31 mouse cellular contexts compared by ENCODE assay signal in genomic region chr14:37005865-37006264, GRCm38 (mm10). TPM values are rescaled to one million over a fixed set of nuclear protein-coding genes. Genes with fewer than 3 reads are reported as not detected.
A peak's percentile ranks its signal among the peaks of the same experiment; 100 is the strongest.
DNase-seq lines count a peak whose midpoint lies in the region; ATAC-seq lines count a peak whose summit lies in the region.
"Had no signal": no experiment of that assay in that cellular context is flagged by ENCODE, and none has a peak within 500 bp of the region (broad histone marks: within the 10 kb centered on the region; RNA-seq: fewer than 3 reads in every experiment).

No protein-coding gene starts in this region.

- 32% methylated on average over 3 of the region's 3 CpGs for WGBS in forebrain, embryonic 12.5 days
- 32% methylated on average over 3 of the region's 3 CpGs for WGBS in forebrain, embryonic 10.5 days
- 41% methylated on average over 3 of the region's 3 CpGs for WGBS in forebrain, embryonic 14.5 days

- H3K4me1 ChIP-seq in forebrain, embryonic 12.5 days: peaks cover 7% of the 10 kb centered on the region; the same call in 1 of the 2 replicates
- peaks cover 24% of the 10 kb centered on the region for H3K4me1 ChIP-seq in forebrain, embryonic 10.5 days
- peaks cover 7% of the 10 kb centered on the region for H3K4me1 ChIP-seq in forebrain, embryonic 14.5 days (ENCODE audit: control insufficient read depth, insufficient read depth, low read length)
- H3K4me1 ChIP-seq: heart, embryonic 12.5 days; limb, embryonic 13.5 days; liver, embryonic 13.5 days; megakaryocyte, embryonic 14.5 days; neural tube, embryonic 12.5 days had no signal

- H3K4me2 ChIP-seq in forebrain, embryonic 12.5 days: no peak overlapping the region
- no peak overlapping the region for H3K4me2 ChIP-seq in forebrain, embryonic 14.5 days (ENCODE audit: low read length)
- H3K4me2 ChIP-seq: heart, embryonic 12.5 days; limb, embryonic 13.5 days; liver, embryonic 13.5 days; lung, embryonic 14.5 days; neural tube, embryonic 12.5 days had no signal

- H3K9ac ChIP-seq in forebrain, embryonic 12.5 days: no peak overlapping the region
- H3K9ac ChIP-seq in forebrain, embryonic 14.5 days (ENCODE audit: low read length): no peak overlapping the region
- H3K9ac ChIP-seq: heart, embryonic 12.5 days; limb, embryonic 13.5 days; liver, embryonic 13.5 days; lung, embryonic 14.5 days; neural tube, embryonic 12.5 days had no signal

- H3K9me3 ChIP-seq in forebrain, embryonic 12.5 days: no peaks in the 10 kb centered on the region
- H3K9me3 ChIP-seq in forebrain, embryonic 10.5 days: no peaks in the 10 kb centered on the region
- no peaks in the 10 kb centered on the region for H3K9me3 ChIP-seq in forebrain, embryonic 14.5 days (replicated peaks; ENCODE audit: control insufficient read depth, low read length)
- H3K9me3 ChIP-seq: heart, embryonic 12.5 days; limb, embryonic 13.5 days; liver, embryonic 13.5 days; neural tube, embryonic 12.5 days had no signal

- no peaks in the 10 kb centered on the region for H3K36me3 ChIP-seq in forebrain, embryonic 12.5 days (replicated peaks)
- no peaks in the 10 kb centered on the region for H3K36me3 ChIP-seq in forebrain, embryonic 10.5 days (replicated peaks)
- no peaks in the 10 kb centered on the region for H3K36me3 ChIP-seq in forebrain, embryonic 14.5 days (ENCODE audit: control insufficient read depth, insufficient read depth, low read length)
- H3K36me3 ChIP-seq: heart, embryonic 12.5 days; limb, embryonic 13.5 days; liver, embryonic 13.5 days; neural tube, embryonic 12.5 days had no signal

- no peak overlapping the region for H3K4me3 ChIP-seq in forebrain, embryonic 12.5 days (replicated peaks)
- no peak overlapping the region for H3K4me3 ChIP-seq in forebrain, embryonic 10.5 days
- H3K4me3 ChIP-seq in forebrain, embryonic 14.5 days (ENCODE audit: low read depth, low read length): no peak overlapping the region
- H3K4me3 ChIP-seq: heart, embryonic 12.5 days; limb, embryonic 13.5 days; liver, embryonic 13.5 days; neural tube, embryonic 12.5 days had no signal

- intact Hi-C loops in left cerebral cortex, postnatal 4 days (cut with DNase I): no loop called here

- ATAC-seq in forebrain, embryonic 12.5 days (ENCODE audit: low FRiP score): no peak
- peak; percentile 34; the same call in 1 of the 2 replicates for ATAC-seq in forebrain, embryonic 14.5 days
- ATAC-seq: intestine, postnatal 0 days had no signal

- H3K27me3 ChIP-seq in forebrain, embryonic 12.5 days: no peaks in the 10 kb centered on the region
- H3K27me3 ChIP-seq in forebrain, embryonic 10.5 days (ENCODE audit: poor library complexity, severe bottlenecking): no peaks in the 10 kb centered on the region
- no peaks in the 10 kb centered on the region for H3K27me3 ChIP-seq in forebrain, embryonic 14.5 days (replicated peaks; ENCODE audit: control insufficient read depth, insufficient read depth, low read length)
- H3K27me3 ChIP-seq: heart, embryonic 12.5 days; limb, embryonic 13.5 days; liver, embryonic 13.5 days; megakaryocyte, embryonic 14.5 days; neural tube, embryonic 12.5 days had no signal

- DNase-seq in forebrain, embryonic 10.5 days (ENCODE audit: extremely low spot score, low spot score): no peak
- peak; percentile 75 for DNase-seq in left cerebral cortex, postnatal 4 days
- no peak for DNase-seq in left cerebral cortex, adult 9 months (ENCODE audit: low spot score in 2 of 2)
- peak; percentile 12 for DNase-seq in brain, adult 2 months (ENCODE audit: low read depth, low spot score)
- DNase-seq in forebrain, embryonic 14.5 days (ENCODE audit: low spot score): peak; percentile 54
- no peak for DNase-seq in lung, adult 18-20 months
- no peak for DNase-seq in ovary, postnatal 14 days (ENCODE audit: low spot score)
- DNase-seq: adrenal gland, postnatal 25 days; cerebellum, adult 11 months; embryo, embryonic 11 days; gastrocnemius, postnatal 25 days; heart, adult 18-20 months; heart, postnatal 10 days; kidney, postnatal 25 days; layer of hippocampus, postnatal 36 days; liver, embryonic 13.5 days; lung, embryonic 14.5 days; lung, postnatal 36 days; right cerebral cortex, postnatal 25 days; spleen, adult 18-20 months had no signal

- H3K27ac ChIP-seq in forebrain, embryonic 12.5 days: 0 out of 2 replicates have a peak overlapping the region, but pooled peaks have one; percentile 9
- no peak overlapping the region for H3K27ac ChIP-seq in forebrain, embryonic 10.5 days
- H3K27ac ChIP-seq in forebrain, embryonic 14.5 days (ENCODE audit: low read depth, low read length): 0 out of 2 replicates have a peak overlapping the region, but pooled peaks have one; percentile 5
- H3K27ac ChIP-seq: limb, embryonic 13.5 days; liver, embryonic 13.5 days; neural tube, embryonic 12.5 days had no signal

RNA-seq across cellular contexts. Expression of gene Ccser2, which starts 37.3 kb away (rescaled TPM):
- 36.7 and 37.6 TPM in 2 replicates for polyA plus RNA-seq in forebrain, embryonic 12.5 days (2016; fragmentation: Nextera tagmentation; extraction: Ambion mirVana)
- polyA plus RNA-seq in forebrain, embryonic 10.5 days (2016; fragmentation: Nextera tagmentation; extraction: Ambion mirVana): 21.5 and 22.2 TPM in 2 replicates
- total RNA-seq in left cerebral cortex, postnatal 4 days (2021): 100 to 1,000 TPM; 123 to 124 TPM
- polyA plus RNA-seq in forebrain, embryonic 14.5 days (2014; fragmentation: Nextera tagmentation; extraction: Ambion mirVana): 53.1 and 64.5 TPM in 2 replicates

RNA-seq across cellular contexts. Expression of gene Rgr, which starts 42.9 kb away (rescaled TPM):
- polyA plus RNA-seq in forebrain, embryonic 12.5 days (2016; fragmentation: Nextera tagmentation; extraction: Ambion mirVana): not detected in 2 replicates
- not detected in 2 replicates for polyA plus RNA-seq in forebrain, embryonic 10.5 days (2016; fragmentation: Nextera tagmentation; extraction: Ambion mirVana)
- total RNA-seq in left cerebral cortex, postnatal 4 days (2021): not detected
- not detected in 2 replicates for polyA plus RNA-seq in forebrain, embryonic 14.5 days (2014; fragmentation: Nextera tagmentation; extraction: Ambion mirVana)
- total RNA-seq: adrenal gland, postnatal 25 days; ES-E14; heart, adult 18-20 months; heart, postnatal 10 days; layer of hippocampus, adult 8-10 months; layer of hippocampus, postnatal 36 days; left cerebral cortex, postnatal 14 days had no signal
- polyA plus RNA-seq: heart, embryonic 12.5 days; intestine, postnatal 0 days; kidney, embryonic 14.5 days; liver, embryonic 13.5 days; lung, embryonic 14.5 days; neural tube, embryonic 12.5 days; thymus, postnatal 0 days had no signal

RNA-seq across cellular contexts. Expression of gene Lrit1, which starts 48.8 kb away (rescaled TPM):
- polyA plus RNA-seq in forebrain, embryonic 12.5 days (2016; fragmentation: Nextera tagmentation; extraction: Ambion mirVana): not detected in 2 replicates
- not detected in 2 replicates for polyA plus RNA-seq in forebrain, embryonic 10.5 days (2016; fragmentation: Nextera tagmentation; extraction: Ambion mirVana)
- not detected for total RNA-seq in left cerebral cortex, postnatal 4 days (2021)
- polyA plus RNA-seq in forebrain, embryonic 14.5 days (2014; fragmentation: Nextera tagmentation; extraction: Ambion mirVana): not detected in 2 replicates
- total RNA-seq: adrenal gland, postnatal 25 days; ES-E14; gastrocnemius, postnatal 25 days; heart, adult 18-20 months; heart, postnatal 10 days; layer of hippocampus, postnatal 36 days had no signal
- polyA plus RNA-seq: heart, embryonic 12.5 days; kidney, embryonic 14.5 days; limb, embryonic 13.5 days; liver, embryonic 13.5 days; lung, embryonic 14.5 days; neural tube, embryonic 12.5 days; thymus, postnatal 0 days had no signal

Comparison
In these comparisons a context has a peak if more than half of its experiments do, and no peak if none do; other contexts are left out.
1. DNase-seq: peak in left cerebral cortex, postnatal 4 days (single experiment), brain, adult 2 months (single experiment) and forebrain, embryonic 14.5 days (single experiment); none in forebrain, embryonic 10.5 days (single experiment), left cerebral cortex, adult 9 months (0 of 2), lung, adult 18-20 months (0 of 2) and ovary, postnatal 14 days (single experiment).